ENCODE assay signal across 9 mouse cellular contexts in the genomic region with DNA sequence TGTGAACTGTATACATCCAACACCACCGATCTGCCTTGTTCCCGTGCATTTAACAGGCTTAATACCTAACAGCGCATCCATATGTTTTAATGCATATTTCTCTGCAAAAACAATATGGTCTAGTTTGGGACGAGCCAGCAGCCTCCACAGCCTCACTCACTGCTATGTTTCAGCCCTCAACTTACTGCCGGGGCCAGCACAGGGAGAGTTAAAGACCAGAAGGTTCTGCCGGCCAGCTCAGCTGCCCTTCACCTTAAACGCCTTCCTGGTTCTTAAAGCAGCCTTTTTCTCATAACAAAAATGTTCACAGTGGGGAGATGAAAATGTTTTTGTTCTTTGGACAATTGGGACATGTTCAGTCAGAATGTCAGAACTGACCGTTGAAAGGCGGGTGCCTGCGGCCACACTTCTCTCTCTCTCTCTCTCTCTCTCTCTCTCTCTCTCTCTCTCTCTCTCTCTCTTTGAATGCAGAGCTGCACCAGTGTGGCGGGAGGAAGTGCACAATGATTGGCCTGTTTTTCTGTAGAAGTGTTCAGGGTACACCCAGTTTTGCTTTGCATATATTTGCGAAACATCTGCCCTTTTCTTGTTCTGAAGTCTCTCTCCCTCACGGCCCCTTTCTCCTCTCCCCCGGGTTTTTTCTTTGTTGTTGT.
DNase-seq lines count a peak whose midpoint lies in the region; ATAC-seq and TF ChIP-seq lines count a peak whose summit lies in the region.
"Had no signal": no experiment of that assay in that cellular context is flagged by ENCODE, and none has a peak within 500 bp of the region (broad histone marks: within the 10 kb centered on the region; RNA-seq: fewer than 3 reads in every experiment).

No protein-coding gene starts in this region.

- H3K27me3 ChIP-seq in heart, adult 2 months (ENCODE audit: control insufficient read depth, insufficient read depth, low read length) = no peaks in the 10 kb centered on the region
- peaks cover 15% of the 10 kb centered on the region; the same call in 1 of the 2 replicates for H3K27me3 ChIP-seq in E14TG2a.4 (ENCODE audit: insufficient read depth, low read length)
- no peaks in the 10 kb centered on the region for H3K27me3 ChIP-seq in forebrain, embryonic 12.5 days
- no peaks in the 10 kb centered on the region for H3K27me3 ChIP-seq in kidney, postnatal 0 days (ENCODE audit: insufficient read depth, low read length)

- peak; percentile 49 to 54 for DNase-seq in heart, adult 2 months
- DNase-seq in heart, adult 8-10 months (ENCODE audit: low spot score) = no peak
- DNase-seq in kidney, postnatal 0 days (ENCODE audit: low spot score) = peak; percentile 85
- no peak for DNase-seq in urinary bladder, postnatal 4 days (ENCODE audit: low spot score in 2 of 2)
- DNase-seq in ovary, postnatal 36 days (ENCODE audit: low spot score) = no peak

- H3K36me3 ChIP-seq in heart, adult 2 months (ENCODE audit: control insufficient read depth, insufficient read depth, low read length) = peaks cover 29% of the 10 kb centered on the region
- no peaks in the 10 kb centered on the region for H3K36me3 ChIP-seq in E14TG2a.4 (ENCODE audit: insufficient read depth, low read length)
- H3K36me3 ChIP-seq in forebrain, embryonic 12.5 days (replicated peaks) = peaks cover 23% of the 10 kb centered on the region
- 0 out of 2 replicates have a peak, but pooled peaks cover 5% of the 10 kb centered on the region for H3K36me3 ChIP-seq in kidney, postnatal 0 days (ENCODE audit: insufficient read depth, low read length)
- H3K36me3 ChIP-seq: G1E had no signal

- no peak for TF ChIP-seq EP300 in heart, adult 2 months (IDR thresholded peaks at IDR 0.05; ENCODE audit: insufficient read depth, low read depth, low read length)

- 0 out of 2 replicates have a peak overlapping the region, but pooled peaks have one; percentile 4 for H3K4me2 ChIP-seq in forebrain, embryonic 12.5 days
- H3K4me2 ChIP-seq in kidney, postnatal 0 days (ENCODE audit: low read length) = no peak overlapping the region

- no peak overlapping the region for H3K4me3 ChIP-seq in heart, adult 2 months
- H3K4me3 ChIP-seq in E14TG2a.4 (replicated peaks; ENCODE audit: low read length) = 0 out of 2 replicates have a peak overlapping the region, but pooled peaks have one; percentile 7
- no peak overlapping the region for H3K4me3 ChIP-seq in forebrain, embryonic 12.5 days (replicated peaks)
- no peak overlapping the region for H3K4me3 ChIP-seq in kidney, postnatal 0 days (replicated peaks; ENCODE audit: low read depth, low read length)

- peaks cover 34% of the 10 kb centered on the region for H3K4me1 ChIP-seq in heart, adult 2 months (ENCODE audit: control insufficient read depth, insufficient read depth, low read length)
- peaks cover 60% of the 10 kb centered on the region for H3K4me1 ChIP-seq in E14TG2a.4 (replicated peaks; ENCODE audit: low read depth, low read length)
- peaks cover 54% of the 10 kb centered on the region for H3K4me1 ChIP-seq in forebrain, embryonic 12.5 days
- H3K4me1 ChIP-seq in kidney, postnatal 0 days (replicated peaks; ENCODE audit: insufficient read depth, low read length) = peaks cover 22% of the 10 kb centered on the region

- H3K9ac ChIP-seq in heart, adult 2 months (ENCODE audit: low read depth, low read length) = peak overlapping the region; percentile 4
- H3K9ac ChIP-seq in forebrain, embryonic 12.5 days = 0 out of 2 replicates have a peak overlapping the region, but pooled peaks have one; percentile 12
- no peak overlapping the region for H3K9ac ChIP-seq in kidney, postnatal 0 days (ENCODE audit: low read depth, low read length)

- H3K9me3 ChIP-seq in E14TG2a.4 (ENCODE audit: low read length) = no peaks in the 10 kb centered on the region
- H3K9me3 ChIP-seq in forebrain, embryonic 12.5 days = no peaks in the 10 kb centered on the region
- no peaks in the 10 kb centered on the region for H3K9me3 ChIP-seq in kidney, postnatal 0 days (replicated peaks; ENCODE audit: low read length)
- H3K9me3 ChIP-seq: G1E had no signal

- intact Hi-C loops in heart, adult 2 months (cut with DNase I) = loop anchor here (5.0 to 10.0 kb wide), 3 partner anchors 69 to 176 kb away; no protein-coding TSS in a partner anchor

- TF ChIP-seq POLR2A in heart, adult 2 months (IDR thresholded peaks at IDR 0.05; ENCODE audit: insufficient read depth, low read depth, low read length) = 0 out of 2 replicates have a peak, but pooled peaks have one; percentile 15

- peak; percentile 52; the same call in 1 of the 2 replicates for ATAC-seq in forebrain, embryonic 12.5 days (ENCODE audit: low FRiP score)
- ATAC-seq in kidney, postnatal 0 days (replicated peaks; ENCODE audit: low FRiP score, low read depth) = 0 out of 2 replicates have a peak, but pooled peaks have one; percentile 31
- no peak for ATAC-seq in megakaryocyte-erythroid progenitor cell, adult 5-6 weeks (replicated peaks; ENCODE audit: low FRiP score, low TSS enrichment, poor library complexity, severe bottlenecking)

- no peaks in the 10 kb centered on the region for H3K79me2 ChIP-seq in heart, adult 2 months (replicated peaks; ENCODE audit: control insufficient read depth, insufficient read depth, low read length)

- TF ChIP-seq CTCF in heart, adult 2 months (IDR thresholded peaks at IDR 0.05) = no peak
- no peak for TF ChIP-seq CTCF in E14TG2a.4 (conservative IDR thresholded peaks at IDR 0.05; ENCODE audit: low read length)
- TF ChIP-seq CTCF in kidney, postnatal 0 days (IDR thresholded peaks at IDR 0.05; ENCODE audit: low read depth) = no peak

- H3K27ac ChIP-seq in heart, adult 2 months = peak overlapping the region; percentile 90
- H3K27ac ChIP-seq in forebrain, embryonic 12.5 days = peak overlapping the region; percentile 85
- peak overlapping the region; percentile 73 for H3K27ac ChIP-seq in kidney, postnatal 0 days

- WGBS in heart, adult 2 months = 25% methylated on average over 14 of the region's 14 CpGs
- WGBS in forebrain, embryonic 12.5 days = 28% methylated on average over 14 of the region's 14 CpGs
- 43% methylated on average over 14 of the region's 14 CpGs for WGBS in kidney, postnatal 0 days

Comparison
In these comparisons a context has a peak if more than half of its experiments do, and no peak if none do; other contexts are left out.
1. DNase-seq: peak in heart, adult 2 months (2 of 2) and kidney, postnatal 0 days (single experiment); none in heart, adult 8-10 months (single experiment), urinary bladder, postnatal 4 days (0 of 2) and ovary, postnatal 36 days (single experiment).
2. Peak in every context shown above with its lines, with median percentiles within 50 percentile points of each other: H3K27ac ChIP-seq.